Mouse (Mus musculus) hindbrain, embryonic 16.5 days (tissue): Measurements from ENCODE around the gene Glcci1. TPM values are rescaled to one million over a fixed set of nuclear protein-coding genes. Genes with fewer than 3 reads are reported as not detected.

Source experiments
- ATAC-seq: fragments of 200-750 bp; cut with Nextera tagmentation; 2 replicates; pipeline ENCODE4 v1.8.0; 2017; ENCODE audit warnings: moderate TSS enrichment, moderate library complexity
- H3K27ac ChIP-seq: fragments of 300-500 bp; sonication (generic); 2 replicates; pipeline ENCODE4 v1.5.1; 2014; ENCODE audit warnings: low read depth, mild to moderate bottlenecking, control low read depth, low read length, moderate library complexity
- H3K27me3 ChIP-seq: fragments of 300-500 bp; sonication (generic); replicated peaks from 2 replicates; pipeline ENCODE4 v1.6.1; 2014; ENCODE audit warnings: low read length; ENCODE audit not compliant: control insufficient read depth, insufficient read depth
- H3K36me3 ChIP-seq: fragments of 300-500 bp; sonication (generic); 2 replicates; pipeline ENCODE4 v1.6.1; 2014; ENCODE audit warnings: mild to moderate bottlenecking, low read length, moderate library complexity, mixed read lengths; ENCODE audit not compliant: control insufficient read depth, insufficient read depth
- H3K4me1 ChIP-seq: fragments of 300-500 bp; sonication (generic); 2 replicates; pipeline ENCODE4 v1.6.1; 2014; ENCODE audit warnings: low read depth, low read length; ENCODE audit not compliant: control insufficient read depth, insufficient read depth
- H3K4me2 ChIP-seq: fragments of 300-500 bp; sonication (generic); 2 replicates; pipeline ENCODE4 v1.6.1; 2014; ENCODE audit warnings: mild to moderate bottlenecking, low read length, control low read depth, moderate library complexity
- H3K4me3 ChIP-seq: fragments of 300-500 bp; sonication (generic); 2 replicates; pipeline ENCODE4 v1.5.1; 2014; ENCODE audit warnings: mild to moderate bottlenecking, low read length, control low read depth, moderate library complexity
- H3K9ac ChIP-seq: fragments of 300-500 bp; sonication (generic); 2 replicates; pipeline ENCODE4 v1.6.1; 2014; ENCODE audit warnings: low read depth, mild to moderate bottlenecking, control low read depth, low read length, moderate library complexity
- H3K9me3 ChIP-seq: fragments of 300-500 bp; sonication (generic); 2 replicates; pipeline ENCODE4 v1.6.1; 2014; ENCODE audit warnings: mild to moderate bottlenecking, low read length, moderate library complexity; ENCODE audit not compliant: control insufficient read depth
- WGBS: fragments of 180-500 bp; shearing (Covaris S2); extraction: QIAGEN DNeasy Blood & Tissue Kit; methylation state at CpG from one replicate; pipeline ENCODE4 v1.1.7; 2014; 5-methylcytosine and 5-hydroxymethylcytosine counted together
- polyA plus RNA-seq: library from polyadenylated mRNA; unstranded; fragments of >200 nt; fragmentation: Nextera tagmentation; extraction: Ambion mirVana; gene quantifications from 2 replicates; pipeline ENCODE4 v1.2.1, GENCODE M21; 2015

The Glcci1 gene
- polyA plus RNA-seq, 1 experiment from 2014 or later: 3.9 TPM

GRCm38 (mm10) chr6:8630531-8630930 is 121.1 kb downstream of the Glcci1 start:
- 83% methylated on average over 7 of the region's 7 CpGs for WGBS
- no peak for ATAC-seq
- no peak overlapping the region for H3K27ac ChIP-seq
- no peaks in the 10 kb centered on the region for H3K9me3 ChIP-seq
- H3K27me3 ChIP-seq: no peaks in the 10 kb centered on the region
- H3K4me1 ChIP-seq: no peaks in the 10 kb centered on the region
- no peaks in the 10 kb centered on the region for H3K36me3 ChIP-seq
- no peak overlapping the region for H3K4me3 ChIP-seq
- H3K9ac ChIP-seq: no peak overlapping the region
- no peak overlapping the region for H3K4me2 ChIP-seq

- WGBS: 82% methylated on average over 8 of the region's 8 CpGs
- H3K27me3 ChIP-seq: no peaks in the 10 kb centered on the region
- ATAC-seq: no peak
- H3K9ac ChIP-seq: no peak overlapping the region
- no peak overlapping the region for H3K4me2 ChIP-seq
- H3K9me3 ChIP-seq: no peaks in the 10 kb centered on the region; the same call in 1 of the 2 replicates
- H3K4me1 ChIP-seq: no peaks in the 10 kb centered on the region
- peaks cover 2% of the 10 kb centered on the region; the same call in 1 of the 2 replicates for H3K36me3 ChIP-seq
- H3K4me3 ChIP-seq: no peak overlapping the region
- no peak overlapping the region for H3K27ac ChIP-seq
Observed at GRCm38 (mm10) chr6:8631362-8631761, 122.0 kb downstream of the Glcci1 start.

DNA sequence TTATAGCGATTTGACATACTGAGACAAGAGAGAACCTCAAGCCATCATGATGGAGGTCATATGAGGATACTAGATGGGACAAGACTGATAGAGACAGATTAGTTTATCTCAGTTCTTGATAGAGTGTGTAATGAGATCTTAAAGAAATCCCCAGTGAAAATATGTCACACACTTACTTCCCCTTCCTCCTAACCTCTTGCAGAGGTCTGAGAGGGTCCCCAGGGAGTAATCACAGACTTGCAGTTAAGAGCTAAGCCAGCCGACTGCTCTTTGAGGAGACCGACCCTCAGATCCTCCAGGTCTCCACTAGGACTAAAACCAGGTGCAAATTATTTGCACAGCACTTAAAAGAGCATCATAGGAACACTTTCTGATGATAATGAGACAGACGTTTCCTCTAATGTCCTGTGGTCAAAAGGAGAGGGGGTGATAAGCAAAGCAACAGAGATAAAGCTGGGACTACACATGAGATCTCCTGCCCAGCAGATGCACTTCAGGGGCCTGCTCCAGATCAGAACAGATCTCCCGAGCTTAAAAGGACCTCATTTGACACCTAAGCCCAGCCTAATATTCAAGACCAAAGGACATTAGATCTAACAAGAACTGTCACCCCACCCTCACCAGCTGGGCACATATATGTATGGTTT is 122.7 kb downstream of the Glcci1 start:
- no peak overlapping the region for H3K4me3 ChIP-seq
- no peak overlapping the region for H3K27ac ChIP-seq
- WGBS: 83% methylated on average over 5 of the region's 5 CpGs
- H3K4me1 ChIP-seq: no peaks in the 10 kb centered on the region
- H3K27me3 ChIP-seq: no peaks in the 10 kb centered on the region
- no peak overlapping the region for H3K4me2 ChIP-seq
- no peaks in the 10 kb centered on the region; the same call in 1 of the 2 replicates for H3K9me3 ChIP-seq
- peaks cover 4% of the 10 kb centered on the region; the same call in 1 of the 2 replicates for H3K36me3 ChIP-seq
- no peak overlapping the region for H3K9ac ChIP-seq
- ATAC-seq: no peak

GRCm38 (mm10) chr6:8632701-8633100 is 123.3 kb downstream of the Glcci1 start:
- H3K9ac ChIP-seq: no peak overlapping the region

GRCm38 (mm10) chr6:8638122-8638521 is 128.7 kb downstream of the Glcci1 start:
- no peaks in the 10 kb centered on the region for H3K27me3 ChIP-seq
- H3K27ac ChIP-seq: no peak overlapping the region
- no peak for ATAC-seq
- no peak overlapping the region for H3K9ac ChIP-seq
- H3K4me3 ChIP-seq: no peak overlapping the region
- WGBS: 86% methylated on average over 4 of the region's 4 CpGs
- no peaks in the 10 kb centered on the region; the same call in 1 of the 2 replicates for H3K9me3 ChIP-seq
- no peaks in the 10 kb centered on the region for H3K4me1 ChIP-seq
- H3K36me3 ChIP-seq: peaks cover 8% of the 10 kb centered on the region; the same call in 1 of the 2 replicates
- H3K4me2 ChIP-seq: no peak overlapping the region

More at GRCm38 (mm10) chr6:8632701-8633100, 123.3 kb downstream of the Glcci1 start:
- H3K4me1 ChIP-seq: no peaks in the 10 kb centered on the region
- H3K4me3 ChIP-seq: no peak overlapping the region
- 95% methylated on average over 4 of the region's 4 CpGs for WGBS
- no peak for ATAC-seq
- no peaks in the 10 kb centered on the region; the same call in 1 of the 2 replicates for H3K9me3 ChIP-seq
- no peaks in the 10 kb centered on the region for H3K27me3 ChIP-seq
- H3K4me2 ChIP-seq: no peak overlapping the region
- no peak overlapping the region for H3K27ac ChIP-seq
- peaks cover 4% of the 10 kb centered on the region; the same call in 1 of the 2 replicates for H3K36me3 ChIP-seq

DNA sequence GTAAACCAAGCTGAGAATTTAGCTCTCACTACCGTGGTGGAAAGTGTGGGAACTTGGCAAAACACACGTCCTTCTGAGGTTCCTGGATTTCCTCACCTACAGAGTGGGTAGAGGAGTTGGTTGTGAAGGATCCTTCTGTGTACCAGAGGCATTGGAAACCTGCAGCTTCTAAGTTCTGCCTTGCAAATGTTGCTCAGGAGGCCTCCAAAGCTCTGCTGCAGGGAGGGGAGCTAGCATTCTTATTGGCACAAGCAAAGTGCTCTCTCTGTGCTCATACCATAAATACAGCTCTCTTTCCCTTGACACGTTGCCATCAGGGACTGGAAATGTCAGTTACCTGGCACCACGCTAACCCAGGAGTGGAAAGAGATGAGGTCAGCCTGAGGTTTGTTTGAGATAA is 129.5 kb downstream of the Glcci1 start:
- no peak overlapping the region for H3K4me3 ChIP-seq
- no peak overlapping the region for H3K27ac ChIP-seq
- H3K36me3 ChIP-seq: peaks cover 8% of the 10 kb centered on the region; the same call in 1 of the 2 replicates
- no peaks in the 10 kb centered on the region for H3K4me1 ChIP-seq
- no peak overlapping the region for H3K9ac ChIP-seq
- H3K27me3 ChIP-seq: no peaks in the 10 kb centered on the region
- H3K9me3 ChIP-seq: no peaks in the 10 kb centered on the region; the same call in 1 of the 2 replicates
- no peak overlapping the region for H3K4me2 ChIP-seq
- no peak for ATAC-seq
- WGBS: 90% methylated on average over 4 of the region's 4 CpGs

- H3K9ac ChIP-seq: no peak overlapping the region
- no peaks in the 10 kb centered on the region for H3K4me1 ChIP-seq
- H3K36me3 ChIP-seq: peaks cover 8% of the 10 kb centered on the region; the same call in 1 of the 2 replicates
- no peak for ATAC-seq
- H3K9me3 ChIP-seq: no peaks in the 10 kb centered on the region; the same call in 1 of the 2 replicates
- H3K4me2 ChIP-seq: no peak overlapping the region
- no peaks in the 10 kb centered on the region for H3K27me3 ChIP-seq
- H3K4me3 ChIP-seq: no peak overlapping the region
- no peak overlapping the region for H3K27ac ChIP-seq
- 90% methylated on average over 2 of the region's 2 CpGs for WGBS
Observed at GRCm38 (mm10) chr6:8639526-8639925, 130.1 kb downstream of the Glcci1 start.

- Histone ChIP-seq H3K9me3 (no peaks in the 10 kb centered on the region; the same call in 1 of the 2 replicates), H3K4me1 (no peaks in the 10 kb centered on the region), H3K27me3 (no peaks in the 10 kb centered on the region), H3K9ac (no peak overlapping the region), H3K27ac (no peak overlapping the region), H3K36me3 (peaks cover 8% of the 10 kb centered on the region; the same call in 1 of the 2 replicates), H3K4me3 (no peak overlapping the region), H3K4me2 (no peak overlapping the region)
- ATAC-seq: no peak
- 94% methylated on average over 5 of the region's 5 CpGs for WGBS
Observed at GRCm38 (mm10) chr6:8640863-8641262, 131.5 kb downstream of the Glcci1 start.

- no peak overlapping the region for H3K4me2 ChIP-seq
- no peak overlapping the region for H3K9ac ChIP-seq
- no peaks in the 10 kb centered on the region for H3K27me3 ChIP-seq
- no peaks in the 10 kb centered on the region for H3K4me1 ChIP-seq
- H3K9me3 ChIP-seq: no peaks in the 10 kb centered on the region
- H3K4me3 ChIP-seq: no peak overlapping the region
- no peak overlapping the region for H3K27ac ChIP-seq
- H3K36me3 ChIP-seq: 0 out of 2 replicates have a peak, but pooled peaks cover 4% of the 10 kb centered on the region
- WGBS: 88% methylated on average over 10 of the region's 10 CpGs
- no peak for ATAC-seq
Observed at GRCm38 (mm10) chr6:8644703-8645102, 135.3 kb downstream of the Glcci1 start.
